Mouse (Mus musculus): ENCODE results near the gene Nectin2. TPM values are rescaled to one million over a fixed set of nuclear protein-coding genes. Genes with fewer than 3 reads are reported as not detected.
A peak's percentile ranks its signal among the peaks of the same experiment; 100 is the strongest.

Gene Nectin2
- total RNA-seq, 2 experiments from 2014 or later: 72.0 to 80.6 TPM

DNA sequence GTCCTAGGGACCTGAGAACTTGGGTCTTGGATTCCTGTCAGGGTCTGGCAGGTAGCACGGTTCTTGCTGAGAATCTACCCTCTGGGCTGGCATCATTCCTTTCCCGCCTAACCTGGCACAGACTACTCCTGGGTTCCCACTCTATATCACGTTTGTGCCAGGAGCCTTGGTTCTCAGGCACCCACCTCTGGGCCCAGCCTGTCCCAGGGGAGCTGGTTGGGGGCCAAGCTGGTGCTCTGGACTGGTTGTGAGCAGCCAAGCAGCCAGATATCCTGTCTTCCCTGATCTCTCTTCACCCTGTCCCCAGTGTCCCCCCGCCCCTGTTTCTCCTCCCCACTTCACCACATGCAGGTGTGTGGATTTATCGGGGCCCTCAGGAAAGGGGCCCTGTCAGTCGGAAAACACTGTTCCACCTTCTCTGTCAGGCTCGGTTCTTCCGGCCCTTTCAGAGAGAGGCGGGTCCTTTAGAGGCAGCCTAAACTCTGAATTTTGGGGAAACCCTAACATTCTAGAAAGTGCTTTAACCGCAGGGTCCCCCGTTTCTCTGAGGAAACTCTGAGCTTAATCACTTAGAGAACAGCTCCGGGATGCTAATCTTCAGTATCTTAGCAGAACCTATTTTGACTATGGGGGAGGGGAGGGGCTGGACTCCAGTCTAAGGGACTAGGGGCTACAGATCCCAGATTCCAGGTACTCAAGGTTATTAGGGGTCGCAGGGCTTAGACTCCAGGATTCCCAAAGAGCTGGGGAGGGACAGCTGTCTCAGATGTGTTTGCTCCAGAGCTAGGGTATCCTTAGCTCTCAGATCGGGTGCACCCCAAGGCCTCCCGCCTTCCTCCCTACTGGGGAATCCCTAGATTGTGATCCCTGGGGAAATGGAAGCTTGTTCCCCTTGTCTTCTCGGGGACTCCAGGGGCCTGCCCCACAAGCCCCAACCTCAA lies 19.4 kb upstream of the Nectin2 start:
- DNase-seq (ENCODE audit: low spot score in 2 of 2): no peak

DNA sequence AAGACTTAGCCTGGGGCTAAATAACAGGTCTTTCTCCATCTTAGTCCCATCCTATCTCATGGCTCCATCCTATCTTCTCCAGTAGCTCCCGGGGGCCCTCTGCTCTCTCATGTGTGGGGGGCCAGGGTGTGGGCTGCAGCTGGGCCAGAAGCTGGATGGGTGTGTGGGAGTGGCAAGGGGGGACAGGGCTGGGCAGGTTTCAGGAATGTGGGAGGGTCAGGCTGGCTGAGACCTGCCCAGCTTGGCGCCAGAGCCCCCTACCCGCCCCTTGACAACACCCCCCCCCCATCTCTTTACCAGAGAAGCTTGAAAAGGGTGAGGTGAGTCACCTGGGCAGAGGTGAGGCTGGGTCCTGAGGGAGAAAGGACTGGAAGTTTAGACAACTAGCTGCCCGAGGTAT lies 18.7 kb upstream of the Nectin2 start:
- no peak for DNase-seq (ENCODE audit: low spot score in 2 of 2)

DNA sequence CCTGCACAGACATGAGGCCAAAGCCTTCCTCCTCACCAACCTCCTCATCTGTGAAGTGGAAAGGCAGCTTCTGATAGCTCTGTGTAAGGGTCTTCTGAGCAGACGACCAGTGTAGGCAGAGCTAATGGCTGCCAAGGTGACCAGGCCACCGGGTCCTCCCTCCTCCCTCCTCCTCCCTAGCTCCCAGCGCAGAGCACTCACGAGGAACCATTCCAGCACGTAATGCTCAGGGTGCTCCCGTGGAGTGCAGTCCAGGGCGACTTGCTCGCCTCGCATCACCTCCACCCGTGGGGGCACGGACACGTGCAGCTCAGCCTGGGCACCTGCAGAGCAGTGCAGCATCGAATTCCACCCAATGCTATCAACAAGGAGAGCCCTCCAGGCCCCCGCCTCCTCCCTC lies 18.0 kb upstream of the Nectin2 start:
- no peak for DNase-seq (ENCODE audit: low spot score in 2 of 2)

DNA sequence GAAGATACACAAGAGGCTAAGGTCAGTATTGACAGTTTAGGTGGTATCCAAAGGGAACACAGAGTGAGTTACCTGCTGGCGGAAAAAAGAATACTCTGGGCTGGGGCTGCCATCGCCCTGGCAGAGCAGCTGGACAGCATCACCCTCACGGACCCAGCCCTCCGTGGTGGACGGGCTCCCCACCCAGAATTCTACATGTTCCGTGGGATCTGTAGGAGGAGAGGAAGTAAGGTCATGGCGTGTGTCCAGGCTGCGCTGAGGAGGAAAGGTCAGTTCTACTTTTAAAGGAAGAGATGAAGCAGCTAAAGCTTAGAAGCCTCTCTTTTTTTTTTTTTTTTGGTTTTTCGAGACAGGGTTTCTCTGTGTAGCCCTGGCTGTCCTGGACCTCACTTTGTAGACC lies 14.3 kb upstream of the Nectin2 start:
- no peak for DNase-seq (ENCODE audit: low spot score in 2 of 2)

DNA sequence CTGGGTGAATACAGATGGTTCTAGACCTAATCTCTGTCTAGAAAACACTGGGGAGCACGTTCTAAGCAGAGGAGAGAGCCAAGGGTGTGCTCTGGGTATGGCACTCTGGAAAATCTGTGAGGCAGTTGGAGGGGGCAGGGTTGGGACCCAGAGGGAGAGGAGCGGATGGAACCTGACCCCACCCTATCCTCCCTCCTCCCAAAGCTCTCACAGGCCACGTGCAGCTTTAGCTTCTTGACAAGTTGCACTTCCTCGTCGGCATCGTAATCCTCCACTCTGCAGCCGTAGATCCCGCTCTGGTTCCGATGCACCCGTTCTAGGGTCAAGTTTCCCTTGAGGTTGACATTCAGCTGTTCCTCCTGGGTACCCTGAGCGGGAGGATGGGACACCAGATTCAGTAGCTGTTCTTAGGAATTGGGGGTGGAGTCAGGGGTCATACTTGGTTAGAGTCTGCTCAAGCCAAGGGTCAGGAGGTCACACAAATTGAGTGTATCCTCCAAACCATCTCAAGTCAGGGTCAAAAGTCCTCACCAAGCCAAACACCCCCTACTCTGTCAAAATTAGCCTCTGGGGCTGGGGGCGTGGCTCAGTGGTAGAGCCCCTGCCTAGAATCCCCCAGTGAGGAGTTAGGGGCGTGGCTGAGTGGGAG lies 13.7 kb upstream of the Nectin2 start:
- DNase-seq (ENCODE audit: low spot score in 2 of 2): no peak

DNA sequence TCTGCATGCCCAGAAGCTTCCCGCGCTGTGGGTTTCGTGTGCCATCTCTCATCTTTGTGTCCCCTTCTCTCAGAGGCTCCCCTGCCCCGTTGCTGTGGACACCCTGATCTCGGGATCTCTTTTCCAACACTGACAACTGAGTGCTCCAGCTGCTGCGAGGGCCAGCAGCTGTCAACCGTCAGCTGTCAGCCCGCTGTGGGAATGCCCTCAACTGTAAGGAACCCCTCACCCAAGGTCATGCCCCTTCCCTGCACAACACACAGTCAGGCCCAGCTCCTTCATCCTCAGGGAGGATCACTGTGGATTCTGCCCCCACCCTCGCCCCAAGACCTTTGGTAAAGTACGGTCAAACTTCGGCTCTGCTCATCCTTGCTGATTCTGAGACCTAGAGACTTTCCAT lies 12.0 kb upstream of the Nectin2 start:
- DNase-seq (ENCODE audit: low spot score in 2 of 2): no peak

DNA sequence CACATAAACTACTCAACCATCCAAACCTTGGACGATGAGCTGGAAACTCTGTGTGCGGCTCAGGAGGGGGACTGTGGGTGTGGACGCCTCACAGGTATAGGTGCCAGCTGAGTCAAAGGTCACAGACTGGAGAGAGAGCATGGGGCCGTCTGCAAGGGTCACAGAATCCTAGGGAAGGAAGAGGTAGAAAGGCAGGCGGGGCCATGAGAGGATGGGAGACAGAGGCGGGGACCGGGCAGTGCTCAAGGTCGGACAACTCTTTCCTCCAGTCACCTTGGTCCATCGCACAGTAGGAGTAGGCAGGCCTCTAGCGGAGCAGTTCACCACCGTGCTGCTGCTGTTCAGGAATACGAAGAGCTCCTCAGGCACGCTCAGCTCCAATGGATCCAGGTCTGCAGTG lies 9.7 kb upstream of the Nectin2 start:
- DNase-seq (ENCODE audit: low spot score in 2 of 2): no peak

DNA sequence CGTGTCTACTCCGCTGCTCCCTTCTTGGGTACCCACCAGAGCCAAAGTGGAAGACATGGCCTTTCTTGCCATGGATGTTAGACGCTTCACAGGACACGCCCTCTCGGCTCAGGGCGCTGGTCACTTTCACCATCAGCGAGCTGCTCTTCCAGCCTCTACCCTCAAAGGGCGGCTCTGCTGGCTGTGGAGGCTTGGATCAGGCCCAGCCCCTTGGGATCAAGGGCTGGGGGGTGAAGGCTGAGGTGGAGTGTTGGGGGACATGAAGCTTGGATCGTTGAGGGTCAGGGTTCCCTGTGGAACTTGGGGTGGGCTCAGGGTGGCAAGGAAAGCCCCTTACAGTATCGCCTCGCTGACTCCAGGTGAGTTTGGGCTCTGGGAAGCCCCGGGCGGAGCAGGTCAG lies 8.3 kb upstream of the Nectin2 start:
- no peak for DNase-seq (ENCODE audit: low spot score in 2 of 2)

DNA sequence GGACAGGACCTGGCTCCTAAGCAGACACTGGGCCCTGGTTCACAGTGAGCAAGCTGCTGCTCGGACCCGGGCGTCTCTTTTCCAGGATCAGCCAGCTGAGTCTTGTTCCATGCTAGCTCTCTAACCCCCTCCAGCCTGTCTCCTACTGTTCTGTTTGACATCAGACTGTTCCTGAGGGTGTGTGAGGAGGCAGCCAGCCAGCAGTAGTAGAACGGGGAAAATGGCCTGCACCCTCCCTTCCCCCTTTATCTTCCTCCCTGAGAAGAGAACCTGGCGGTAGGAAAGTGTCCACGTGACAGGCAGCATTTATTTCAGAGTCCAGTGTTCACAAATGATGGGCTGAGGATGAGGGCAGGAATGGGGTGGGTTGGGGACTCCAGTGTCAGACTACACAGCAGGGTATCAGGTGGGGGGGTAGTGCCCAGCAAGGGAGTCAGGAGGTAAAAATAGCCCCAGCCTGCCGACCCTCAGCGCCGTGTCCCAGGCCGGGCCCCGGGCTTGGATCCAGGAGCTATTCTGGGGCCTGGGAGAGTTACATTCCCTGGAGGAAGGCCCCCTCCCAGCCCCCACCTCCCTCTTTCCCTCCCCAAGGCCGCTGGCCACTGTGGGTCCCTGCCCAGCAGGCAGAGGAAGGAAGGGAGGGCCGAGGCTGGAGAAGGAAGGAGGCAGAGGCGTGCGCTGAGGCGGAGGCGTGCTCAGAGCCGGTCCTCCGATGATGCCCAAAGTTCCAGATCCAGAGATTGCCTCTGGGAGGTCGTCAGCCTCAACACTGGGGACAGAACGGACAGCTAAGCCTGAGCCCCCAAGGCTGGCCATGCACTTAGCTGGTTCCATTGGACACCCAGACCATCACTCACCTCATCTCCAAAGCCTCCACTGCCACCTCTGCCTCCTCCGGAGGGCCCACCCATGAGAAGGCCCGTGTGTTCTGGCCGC lies 5.8 kb upstream of the Nectin2 start:
- DNase-seq (ENCODE audit: low spot score in 2 of 2): no peak

DNA sequence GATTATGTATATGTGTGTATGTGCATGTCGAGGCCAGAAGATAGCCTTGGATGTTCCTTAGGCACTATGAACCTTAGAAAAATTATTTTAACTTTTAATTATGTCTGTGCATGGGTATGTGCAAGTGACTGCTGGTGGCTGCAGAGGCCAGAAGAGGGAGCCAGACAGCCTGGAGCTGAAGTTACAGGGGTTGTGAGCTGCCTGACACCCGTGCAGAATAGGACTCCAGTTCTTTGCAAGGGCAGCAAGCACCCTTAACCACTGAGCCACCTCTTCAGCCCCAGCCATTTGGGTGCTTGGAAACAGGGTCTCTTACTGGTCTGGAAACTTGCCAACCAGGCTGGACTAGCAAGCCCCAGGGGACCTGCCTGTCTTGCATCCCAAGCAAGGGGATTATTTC lies 4.7 kb upstream of the Nectin2 start:
- DNase-seq (ENCODE audit: low spot score in 2 of 2): no peak

DNA sequence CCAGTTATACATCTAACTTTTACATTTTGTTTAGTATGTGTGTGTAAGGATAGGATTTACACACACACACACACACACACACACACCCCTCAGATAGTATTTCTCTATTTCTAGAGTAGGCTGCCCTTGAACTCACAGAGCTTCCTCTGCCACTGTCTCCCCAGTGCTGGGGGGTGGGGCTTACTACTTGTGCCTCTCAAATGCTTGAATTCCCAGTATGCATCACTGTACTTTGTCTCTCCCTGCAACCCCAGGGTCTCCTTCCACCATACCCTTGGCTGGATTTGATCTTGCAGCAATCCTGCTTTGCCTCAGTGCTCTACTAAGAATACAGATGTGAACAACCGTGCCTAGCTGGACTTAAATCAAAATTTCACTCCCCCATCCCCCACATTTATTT lies 3.8 kb upstream of the Nectin2 start:
- no peak for DNase-seq (ENCODE audit: low spot score in 2 of 2)

DNA sequence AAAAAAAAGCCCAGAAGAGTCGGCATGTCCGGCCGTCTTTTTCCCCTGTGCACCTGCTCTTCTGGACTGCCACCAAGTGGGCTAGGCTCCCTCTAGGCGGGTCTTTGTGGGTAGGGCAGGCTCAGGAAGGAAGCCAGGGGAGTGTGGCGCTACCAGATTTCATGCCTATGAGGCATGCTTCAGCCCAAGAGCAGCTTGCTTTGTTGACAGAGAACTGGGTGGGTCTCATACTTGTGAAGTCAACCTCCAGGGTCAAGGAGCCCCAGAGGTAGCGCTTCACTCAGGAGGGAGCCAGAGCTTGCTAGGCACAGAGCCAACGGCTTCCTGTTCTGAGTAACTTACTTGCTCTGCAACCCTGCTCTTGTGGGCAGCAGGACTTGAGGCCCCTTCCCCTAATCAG lies 3.3 kb upstream of the Nectin2 start:
- no peak for DNase-seq (ENCODE audit: low spot score in 2 of 2)

DNA sequence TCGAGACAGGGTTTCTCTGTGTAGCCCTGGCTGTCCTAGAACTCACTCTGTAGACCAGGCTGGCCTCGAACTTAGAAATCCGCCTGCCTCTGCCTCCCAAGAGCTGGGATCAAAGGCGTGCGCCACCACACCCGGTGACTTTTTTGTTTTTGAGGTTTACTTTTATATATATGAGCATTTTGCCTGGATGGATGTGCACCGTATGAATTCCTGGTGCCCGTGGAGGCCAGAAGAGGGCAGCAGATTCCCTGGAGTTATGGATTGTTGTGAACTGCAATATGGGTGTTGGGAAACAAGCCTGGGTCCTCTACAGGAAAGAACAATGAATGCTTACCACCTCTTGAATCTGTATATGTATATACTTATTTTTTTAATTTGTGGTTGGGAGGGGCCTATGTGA lies 2.4 kb upstream of the Nectin2 start:
- DNase-seq (ENCODE audit: low spot score in 2 of 2): no peak

DNA sequence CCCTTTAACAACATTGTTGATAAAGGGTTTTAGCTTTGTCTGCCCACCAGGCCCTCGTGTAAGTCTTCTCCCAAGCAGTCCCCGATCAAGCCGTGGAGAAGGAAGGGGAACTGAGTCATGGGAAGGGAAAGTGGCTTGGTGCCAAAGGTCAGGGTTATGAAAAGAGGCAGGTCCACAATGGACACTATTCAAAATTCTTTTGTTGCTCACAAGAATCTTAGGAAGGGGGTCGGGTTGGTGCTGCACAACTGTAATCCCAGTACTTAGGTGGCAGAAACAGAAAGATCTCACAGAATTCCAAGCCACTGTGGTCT lies 744 bp upstream of the Nectin2 start:
- DNase-seq (ENCODE audit: low spot score in 2 of 2): no peak

DNA sequence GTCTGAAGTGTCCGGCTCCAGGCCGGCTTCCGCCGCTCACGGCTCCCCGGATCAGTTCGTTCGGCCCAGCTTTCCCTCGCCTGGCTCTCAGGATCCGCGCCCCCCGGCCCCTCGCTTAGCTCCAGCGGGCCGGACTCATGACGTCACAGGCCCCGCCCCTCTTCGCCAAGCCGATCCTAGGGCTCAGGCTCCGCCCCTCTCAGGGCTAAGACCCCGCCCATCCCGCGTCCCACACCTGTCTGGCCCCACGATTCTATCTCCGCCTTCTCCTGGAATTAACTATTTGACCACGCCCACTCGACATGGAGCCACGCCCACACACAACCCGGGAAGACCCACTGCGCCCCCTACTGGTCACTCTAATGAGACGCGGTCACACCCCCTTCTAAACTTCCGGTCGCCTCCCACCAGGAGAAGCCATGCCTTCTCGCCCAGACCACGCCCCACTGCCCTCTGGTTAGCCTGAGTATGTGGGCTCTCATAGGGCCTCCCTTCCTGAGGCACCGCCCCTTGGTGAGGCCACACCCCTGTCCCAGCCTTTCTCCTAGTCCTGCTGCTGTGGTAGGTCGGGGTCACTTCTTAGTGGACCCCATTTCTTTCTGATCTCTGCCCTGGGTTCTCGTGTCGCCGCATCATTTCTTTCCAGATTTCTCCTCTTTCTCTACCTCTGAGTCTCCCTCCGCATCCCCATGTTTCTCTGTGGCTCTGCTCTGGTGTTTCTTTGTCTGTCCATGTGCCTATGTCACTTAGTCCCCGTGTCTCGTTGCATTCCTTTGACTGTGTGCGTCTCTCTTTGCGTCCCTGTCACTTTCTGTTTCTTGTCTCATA lies 680 bp downstream of the Nectin2 start:
- peak; percentile 97 to 98 for DNase-seq (ENCODE audit: low spot score in 2 of 2)

DNA sequence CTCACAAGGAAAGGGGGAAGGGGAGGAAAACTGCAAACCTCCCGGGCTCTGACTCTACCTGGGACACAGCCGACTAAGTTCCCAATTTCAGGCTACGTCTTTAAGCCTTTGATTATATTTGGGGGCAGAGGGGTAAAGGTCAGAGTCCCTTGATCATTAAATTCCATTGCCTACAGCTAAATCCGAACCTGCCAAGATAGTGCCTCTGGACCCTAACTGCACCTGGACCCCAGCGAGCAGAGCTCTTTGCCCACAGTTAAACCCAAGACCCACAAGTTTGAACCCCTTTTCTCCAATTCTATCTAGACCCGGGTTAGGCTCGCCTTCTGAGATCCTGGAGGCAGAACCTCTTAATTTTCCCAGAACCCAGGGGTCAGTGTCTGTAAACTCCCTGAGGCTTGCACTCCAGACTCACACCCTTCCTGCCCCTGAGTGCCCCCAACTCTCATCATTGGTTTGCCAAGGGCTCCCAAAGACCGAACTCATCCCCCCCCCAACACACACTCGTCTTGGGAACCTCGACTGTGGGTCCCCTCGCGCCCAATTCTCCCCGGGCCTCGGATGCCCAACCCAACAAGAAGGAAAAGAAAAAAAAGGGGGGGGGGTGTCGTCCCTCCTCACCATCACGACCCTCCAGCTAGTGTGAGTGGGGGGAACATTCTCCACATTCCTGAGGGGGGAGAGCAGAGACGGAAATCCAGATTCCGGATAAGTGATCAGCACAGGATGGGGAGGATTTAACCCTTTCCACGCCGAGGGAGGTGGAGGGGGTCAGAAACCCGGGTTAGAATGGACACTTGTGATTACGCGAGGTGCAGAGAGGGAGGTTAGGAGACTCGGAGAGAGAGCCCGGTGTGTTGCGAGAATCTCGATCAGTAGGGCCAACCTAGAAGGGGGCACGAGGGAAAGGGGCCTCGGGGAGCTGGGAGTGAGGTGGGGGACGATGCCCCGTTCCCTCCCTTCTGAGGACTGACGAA lies 1.8 kb downstream of the Nectin2 start:
- no peak for DNase-seq (ENCODE audit: low spot score in 2 of 2)

DNA sequence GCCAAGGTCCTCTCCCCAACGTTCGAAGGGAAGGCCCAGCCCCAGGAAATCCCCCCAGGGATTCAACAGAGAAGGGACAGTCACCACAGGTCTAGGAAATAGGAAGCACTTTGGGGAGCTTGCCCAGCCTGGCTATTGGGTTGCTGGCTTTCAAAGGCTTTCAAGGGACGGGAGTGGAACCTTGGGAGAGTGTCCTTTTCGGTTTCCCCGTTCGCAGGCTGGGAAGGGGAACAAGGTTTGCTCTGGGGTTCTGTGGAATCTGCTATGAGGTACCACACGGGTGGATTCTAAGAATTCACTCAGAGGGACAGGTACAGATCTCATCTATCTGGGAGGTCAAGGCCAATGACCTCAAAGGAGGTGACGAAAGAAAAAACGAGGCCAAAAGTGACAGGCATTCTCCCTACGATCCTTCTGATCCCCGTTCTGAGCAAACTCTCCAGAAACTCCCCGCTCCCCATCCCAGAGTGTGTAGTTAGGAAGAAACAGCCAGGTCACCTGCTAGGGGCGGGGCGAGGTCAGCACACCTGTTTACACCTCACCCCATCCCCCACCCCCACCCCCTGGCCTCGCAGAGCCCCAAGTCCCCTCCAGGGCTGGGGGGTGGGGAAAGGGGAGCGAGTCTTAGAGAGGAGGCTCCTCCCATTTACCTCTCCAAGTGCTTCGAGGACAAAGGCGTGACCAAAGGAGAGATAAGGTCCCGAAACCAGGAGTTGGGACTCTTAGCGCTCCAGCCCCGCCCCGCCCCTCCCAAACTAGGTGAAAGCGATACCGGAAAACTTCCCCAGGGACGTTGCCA lies 2.7 kb downstream of the Nectin2 start:
- DNase-seq (ENCODE audit: low spot score in 2 of 2): no peak

DNA sequence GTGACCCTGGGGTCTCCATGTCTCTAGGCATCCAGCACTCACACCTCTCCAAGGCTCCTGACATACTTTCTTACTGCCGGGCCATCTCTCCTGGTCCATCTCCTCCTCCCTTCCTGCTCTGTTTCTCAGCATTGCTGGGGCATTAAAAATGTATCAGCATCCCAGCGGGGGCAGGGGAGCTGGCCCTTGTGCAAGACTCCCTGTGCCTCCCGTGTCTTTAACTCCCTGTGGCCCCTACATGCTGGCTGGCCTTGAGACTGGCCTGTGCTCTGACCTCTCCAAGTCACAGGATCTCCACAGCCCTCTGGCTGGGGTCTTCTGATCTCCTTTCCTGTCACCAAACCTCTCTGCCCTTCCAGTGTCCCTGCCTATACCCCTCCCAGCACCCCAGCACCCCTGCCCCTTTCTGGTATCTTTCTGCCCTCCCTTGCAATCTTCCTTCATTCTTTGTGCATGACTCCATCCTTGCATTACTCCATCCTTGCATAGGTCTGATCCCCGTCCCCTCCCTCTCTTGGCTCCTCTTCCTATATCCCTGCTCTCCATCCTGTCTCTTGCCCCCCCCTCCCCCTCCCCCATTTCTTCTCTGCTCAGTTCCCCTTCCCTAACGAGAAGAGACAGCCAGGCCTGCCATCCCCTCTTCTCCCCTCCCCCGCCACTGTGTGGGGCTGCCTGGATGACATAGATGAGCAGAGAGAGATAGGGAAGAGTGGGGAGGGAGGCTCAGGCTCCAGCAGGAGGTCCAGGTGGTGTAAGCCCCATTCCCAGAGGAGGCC lies 3.7 kb downstream of the Nectin2 start:
- DNase-seq (ENCODE audit: low spot score in 2 of 2): no peak
